Mouse (Mus musculus) heart, postnatal 0 days (tissue): ENCODE results near the gene Ogg1. TPM values are rescaled to one million over a fixed set of nuclear protein-coding genes. Genes with fewer than 3 reads are reported as not detected.
A peak's percentile ranks its signal among the peaks of the same experiment; 100 is the strongest.

Experiments used
- ATAC-seq: fragments of 200-750 bp; cut with Nextera tagmentation; 2 replicates; pipeline ENCODE4 v1.8.0; 2017; ENCODE audit warnings: low read depth, moderate number of reproducible peaks, moderate library complexity; ENCODE audit not compliant: insufficient read depth
- DNase-seq: peaks from one replicate; pipeline ENCODE4 v3.0.0-alpha.2; 2016; ENCODE audit warnings: low spot score
- H3K27ac ChIP-seq: fragments of 300-500 bp; sonication (generic); 2 replicates; pipeline ENCODE4 v1.5.1; 2014; ENCODE audit warnings: low read depth, mild to moderate bottlenecking
- H3K27me3 ChIP-seq: fragments of 300-500 bp; sonication (generic); 2 replicates; pipeline ENCODE4 v1.6.1; 2014; ENCODE audit warnings: low read length, mixed read lengths; ENCODE audit not compliant: control insufficient read depth, insufficient read depth
- H3K36me3 ChIP-seq: fragments of 300-500 bp; sonication (generic); replicated peaks from 2 replicates; pipeline ENCODE4 v1.6.1; 2014; ENCODE audit warnings: low read length, mixed read lengths; ENCODE audit not compliant: control insufficient read depth, insufficient read depth
- H3K4me1 ChIP-seq: fragments of 300-500 bp; sonication (generic); 2 replicates; pipeline ENCODE4 v1.6.1; 2014; ENCODE audit warnings: antibody characterized with exemption; ENCODE audit not compliant: control insufficient read depth, insufficient read depth
- H3K4me2 ChIP-seq: fragments of 300-500 bp; sonication (generic); 2 replicates; pipeline ENCODE4 v1.6.1; 2014; ENCODE audit warnings: low read depth, mild to moderate bottlenecking, low read length, moderate library complexity
- H3K4me3 ChIP-seq: fragments of 300-500 bp; sonication (generic); 2 replicates; pipeline ENCODE4 v1.5.1; 2014; ENCODE audit warnings: low read depth, low read length
- H3K9ac ChIP-seq: fragments of 300-500 bp; sonication (generic); replicated peaks from 2 replicates; pipeline ENCODE4 v1.6.1; 2014; ENCODE audit warnings: low read depth, low read length, mixed read lengths
- H3K9me3 ChIP-seq: fragments of 300-500 bp; sonication (generic); replicated peaks from 2 replicates; pipeline ENCODE4 v1.6.1; 2016; ENCODE audit warnings: low read length; ENCODE audit not compliant: control insufficient read depth
- CTCF ChIP-seq: IDR thresholded peaks from 2 replicates; pipeline ENCODE4 v1.5.1; 2016; ENCODE audit warnings: antibody characterized with exemption, control low read depth, low read depth
- EP300 ChIP-seq: IDR thresholded peaks from 2 replicates; pipeline ENCODE4 v1.6.1; 2016; ENCODE audit warnings: antibody characterized with exemption, low read depth
- WGBS: fragments of 180-500 bp; shearing (Covaris S2); extraction: QIAGEN DNeasy Blood & Tissue Kit; methylation state at CpG from one replicate; pipeline ENCODE4 v1.1.7; 2014; 5-methylcytosine and 5-hydroxymethylcytosine counted together
- polyA plus RNA-seq: library from polyadenylated mRNA; unstranded; fragments of >200 nt; fragmentation: Nextera tagmentation; extraction: Ambion mirVana; gene quantifications from 2 replicates; pipeline ENCODE4 v1.2.1, GENCODE M21; 2015
- total RNA-seq: library from RNA; depleted of rRNA; stranded (reverse); fragments of >200 nt; gene quantifications from 2 replicates; pipeline ENCODE4 v1.2.3, GENCODE M21; 2014; ENCODE audit warnings: low replicate concordance; rRNA removed

Gene Ogg1
- total and polyA plus RNA-seq, 2 experiments from 2014 or later: 6.4 to 12.6 TPM

- DNase-seq (no peak), ATAC-seq (no peak)
- Histone ChIP-seq H3K27me3 (no peaks in the 10 kb centered on the region), H3K9me3 (no peaks in the 10 kb centered on the region), H3K4me3 (no peak overlapping the region), H3K9ac (no peak overlapping the region), H3K4me2 (no peak overlapping the region), H3K4me1 (peaks cover 14% of the 10 kb centered on the region), H3K36me3 (peaks cover 54% of the 10 kb centered on the region), H3K27ac (no peak overlapping the region)
- 82% methylated on average over 11 of the region's 11 CpGs for WGBS
- TF ChIP-seq CTCF: 0 out of 2 replicates have a peak, but pooled peaks have one; percentile 5
- no peak for TF ChIP-seq EP300
Observed at GRCm38 (mm10) chr6:113380480-113380879, 53.7 kb downstream of the Ogg1 start.

GRCm38 (mm10) chr6:113384351-113384927, 57.7 kb downstream of the Ogg1 start:
- Histone ChIP-seq H3K27me3 (no peaks in the 10 kb centered on the region), H3K36me3 (peaks cover 88% of the 10 kb centered on the region), H3K27ac (no peak overlapping the region), H3K4me1 (peaks cover 4% of the 10 kb centered on the region), H3K9me3 (no peaks in the 10 kb centered on the region), H3K4me2 (no peak overlapping the region), H3K9ac (no peak overlapping the region), H3K4me3 (no peak overlapping the region)
- TF ChIP-seq CTCF: no peak
- TF ChIP-seq EP300: no peak
- DNase-seq (no peak), ATAC-seq (no peak)
- WGBS: 89% methylated on average over 8 of the region's 8 CpGs

Other genes starting within 250 kb of the Ogg1 start
- 55.0 and 62.3 TPM in 2 replicates for gene Setd5, start 249.6 kb upstream of the Ogg1 start, total RNA-seq
- 27.5 and 28.1 TPM in 2 replicates for gene Setd5, start 249.6 kb upstream of the Ogg1 start, polyA plus RNA-seq
- 0.38 TPM in 1 of 2 replicates, not detected in the other for gene Lhfpl4, start 131.6 kb upstream of the Ogg1 start, total RNA-seq
- 0.22 and 0.25 TPM in 2 replicates for gene Lhfpl4, start 131.6 kb upstream of the Ogg1 start, polyA plus RNA-seq
- 26.9 and 49.5 TPM in 2 replicates for gene Mtmr14, start 89.1 kb upstream of the Ogg1 start, total RNA-seq
- 14.3 and 17.5 TPM in 2 replicates for gene Mtmr14, start 89.1 kb upstream of the Ogg1 start, polyA plus RNA-seq
- gene Cpne9, start 44.7 kb upstream of the Ogg1 start, total RNA-seq: not detected in 2 replicates
- gene Cpne9, start 44.7 kb upstream of the Ogg1 start, polyA plus RNA-seq: 0.04 TPM in 1 of 2 replicates, not detected in the other
- 15.2 and 16.8 TPM in 2 replicates for gene Brpf1, start 19.8 kb upstream of the Ogg1 start, total RNA-seq
- 5.1 and 6.4 TPM in 2 replicates for gene Brpf1, start 19.8 kb upstream of the Ogg1 start, polyA plus RNA-seq
- 105 and 115 TPM in 2 replicates for gene Camk1, start 17.0 kb downstream of the Ogg1 start, total RNA-seq
- 94.5 and 98.4 TPM in 2 replicates for gene Camk1, start 17.0 kb downstream of the Ogg1 start, polyA plus RNA-seq
- 11.6 and 45.1 TPM in 2 replicates for gene Tada3, start 50.9 kb downstream of the Ogg1 start, total RNA-seq
- 28.9 and 30.2 TPM in 2 replicates for gene Tada3, start 50.9 kb downstream of the Ogg1 start, polyA plus RNA-seq
- gene Arpc4, start 51.1 kb downstream of the Ogg1 start, total RNA-seq: 129 and 146 TPM in 2 replicates
- gene Arpc4, start 51.1 kb downstream of the Ogg1 start, polyA plus RNA-seq: 201 and 203 TPM in 2 replicates
- gene Ttll3, start 62.3 kb downstream of the Ogg1 start, total RNA-seq: 2.5 and 10.4 TPM in 2 replicates
- 0.64 and 0.97 TPM in 2 replicates for gene Ttll3, start 62.3 kb downstream of the Ogg1 start, polyA plus RNA-seq
- 15.0 and 23.2 TPM in 2 replicates for gene Rpusd3, start 92.4 kb downstream of the Ogg1 start, total RNA-seq
- gene Rpusd3, start 92.4 kb downstream of the Ogg1 start, polyA plus RNA-seq: 12.8 and 15.5 TPM in 2 replicates
- gene Cidec, start 108.8 kb downstream of the Ogg1 start, total RNA-seq: 0.35 TPM in 1 of 2 replicates, not detected in the other
- gene Cidec, start 108.8 kb downstream of the Ogg1 start, polyA plus RNA-seq: 0.11 TPM in 1 of 2 replicates, not detected in the other
- 15.3 and 40.6 TPM in 2 replicates for gene Jagn1, start 115.6 kb downstream of the Ogg1 start, total RNA-seq
- gene Jagn1, start 115.6 kb downstream of the Ogg1 start, polyA plus RNA-seq: 52.4 and 56.6 TPM in 2 replicates
- gene Il17re, start 131.5 kb downstream of the Ogg1 start, total RNA-seq: 0.70 and 2.2 TPM in 2 replicates
- 0.85 and 0.91 TPM in 2 replicates for gene Il17re, start 131.5 kb downstream of the Ogg1 start, polyA plus RNA-seq
- 20.3 and 22.1 TPM in 2 replicates for gene Il17rc, start 144.5 kb downstream of the Ogg1 start, total RNA-seq
- 11.6 and 12.1 TPM in 2 replicates for gene Il17rc, start 144.5 kb downstream of the Ogg1 start, polyA plus RNA-seq
- gene Creld1, start 156.3 kb downstream of the Ogg1 start, total RNA-seq: 27.1 and 34.5 TPM in 2 replicates
- gene Creld1, start 156.3 kb downstream of the Ogg1 start, polyA plus RNA-seq: 27.5 and 32.1 TPM in 2 replicates
- gene Prrt3, start 175.0 kb downstream of the Ogg1 start, total RNA-seq: not detected in 2 replicates
- 0.07 and 0.20 TPM in 2 replicates for gene Prrt3, start 175.0 kb downstream of the Ogg1 start, polyA plus RNA-seq
- gene Emc3, start 204.7 kb downstream of the Ogg1 start, total RNA-seq: 68.9 and 78.3 TPM in 2 replicates
- gene Emc3, start 204.7 kb downstream of the Ogg1 start, polyA plus RNA-seq: 79.4 and 82.9 TPM in 2 replicates
- gene Fancd2, start 204.7 kb downstream of the Ogg1 start, total RNA-seq: 9.0 and 14.5 TPM in 2 replicates
- 1.9 and 2.4 TPM in 2 replicates for gene Fancd2, start 204.7 kb downstream of the Ogg1 start, polyA plus RNA-seq